Mouse (Mus musculus): ENCODE data around the gene Gm7980. TPM values are rescaled to one million over a fixed set of nuclear protein-coding genes. Genes with fewer than 3 reads are reported as not detected.

Gm7980 gene
- not detected in 2 replicates for polyA plus RNA-seq (2015; fragmentation: Nextera tagmentation; extraction: Ambion mirVana)

GRCm38 (mm10) chr14:41907190-41907589 is at the start of gene Gm7980:
TSS of gene Gm7980 (minus strand) at chr14:41907290.

GRCm38 (mm10) chr14:41943695-41944094 is 36.6 kb upstream of the Gm7980 start, which contains the start of gene 1700024B05Rik:
TSS of gene 1700024B05Rik (plus strand) at chr14:41943995.

GRCm38 (mm10) chr14:41924649-41925048 is 17.6 kb upstream of the Gm7980 start, which contains the start of gene 1700049E17Rik1:
TSS of gene 1700049E17Rik1 (plus strand) at chr14:41924949.

Other genes starting within 250 kb of the Gm7980 start
- not detected in 2 replicates for gene Gm8068, start 205.4 kb downstream of the Gm7980 start, polyA plus RNA-seq (2015; fragmentation: Nextera tagmentation; extraction: Ambion mirVana)
- gene Gm7929, start 156.7 kb downstream of the Gm7980 start, polyA plus RNA-seq (2015; fragmentation: Nextera tagmentation; extraction: Ambion mirVana): not detected in 2 replicates
- gene Gm47189, start 134.8 kb downstream of the Gm7980 start, polyA plus RNA-seq (2015; fragmentation: Nextera tagmentation; extraction: Ambion mirVana): not detected in 2 replicates
- not detected in 2 replicates for gene 1700049E17Rik1, start 17.7 kb upstream of the Gm7980 start, polyA plus RNA-seq (2015; fragmentation: Nextera tagmentation; extraction: Ambion mirVana)
- not detected in 2 replicates for gene 1700024B05Rik, start 36.7 kb upstream of the Gm7980 start, polyA plus RNA-seq (2015; fragmentation: Nextera tagmentation; extraction: Ambion mirVana)
- gene Gm6401, start 60.6 kb upstream of the Gm7980 start, polyA plus RNA-seq (2015; fragmentation: Nextera tagmentation; extraction: Ambion mirVana): not detected in 2 replicates
- not detected in 2 replicates for gene Gm3543, start 76.0 kb upstream of the Gm7980 start, polyA plus RNA-seq (2015; fragmentation: Nextera tagmentation; extraction: Ambion mirVana)
- not detected in 2 replicates for gene Gm7951, start 210.1 kb upstream of the Gm7980 start, polyA plus RNA-seq (2015; fragmentation: Nextera tagmentation; extraction: Ambion mirVana)

Data from skeletal muscle tissue, postnatal 0 days (tissue).